Mouse (Mus musculus): ENCODE data around the gene S100a7a. TPM values are rescaled to one million over a fixed set of nuclear protein-coding genes. Genes with fewer than 3 reads are reported as not detected.

The S100a7a gene
- polyA plus RNA-seq, 1 experiment = 0.37 TPM

- TF ChIP-seq E2F4 (IDR thresholded peaks at IDR 0.05; ENCODE audit: insufficient read depth) = no peak
- no peak for TF ChIP-seq TCF12 (IDR thresholded peaks at IDR 0.05; ENCODE audit: insufficient read depth, poor library complexity, severe bottlenecking)
- TF ChIP-seq MYOG (IDR thresholded peaks at IDR 0.05; ENCODE audit: control insufficient read depth in 1 of 3, insufficient read depth in 1 of 3, insufficient read length in 2 of 3, low read depth in 2 of 3) = no peak
- peak; percentile 28 for TF ChIP-seq POLR2A (IDR thresholded peaks at IDR 0.05; ENCODE audit: insufficient read length, low read depth)
- no peak for TF ChIP-seq CEBPB (IDR thresholded peaks at IDR 0.05; ENCODE audit: insufficient read depth, poor library complexity, severe bottlenecking)
- TF ChIP-seq MAX (IDR thresholded peaks at IDR 0.05; ENCODE audit: low read depth) = no peak
- TF ChIP-seq USF1 (IDR thresholded peaks at IDR 0.05; ENCODE audit: low read depth) = no peak
- TF ChIP-seq POLR2AphosphoS2 (IDR thresholded peaks at IDR 0.05; ENCODE audit: insufficient read length, low read depth) = peak; percentile 36
- TF ChIP-seq MYOD1 (IDR thresholded peaks at IDR 0.05; ENCODE audit: control insufficient read depth in 1 of 3, insufficient read length in 2 of 3, low read depth in 2 of 3) = no peak
- no peak for TF ChIP-seq REST (IDR thresholded peaks at IDR 0.05; ENCODE audit: insufficient read depth, insufficient read length)
- TF ChIP-seq SRF (IDR thresholded peaks at IDR 0.05; ENCODE audit: control insufficient read depth, insufficient read length, low read depth) = no peak
- no peaks in the 10 kb centered on the region for H3K27me3 ChIP-seq (ENCODE audit: control insufficient read depth, insufficient read depth, insufficient read length)
Observed at GRCm38 (mm10) chr3:90607361-90607760, 46.5 kb upstream of the S100a7a start.

GRCm38 (mm10) chr3:90608223-90608622 lies 45.6 kb upstream of the S100a7a start, which contains the start of gene S100a5:
TSS of gene S100a5 (plus strand) at chr3:90608523.
- no peak within 1 kb of the TSS for H3ac ChIP-seq (ENCODE audit: control insufficient read depth, insufficient read length)
- no peak within 1 kb of the TSS for H3K4me3 ChIP-seq
- H3K79me2 ChIP-seq (ENCODE audit: control insufficient read depth, insufficient read depth) = peaks cover 27% of the 10 kb centered on the region

More at GRCm38 (mm10) chr3:90607361-90607760, 46.5 kb upstream of the S100a7a start:
- Histone ChIP-seq H3K4me3 (no peak overlapping the region), H3K36me3 (ENCODE audit: control insufficient read depth, insufficient read depth) (no peaks in the 10 kb centered on the region), H3K4me2 (ENCODE audit: low read depth) (no peak overlapping the region), H3ac (ENCODE audit: control insufficient read depth, insufficient read length) (no peak overlapping the region), H3K79me2 (ENCODE audit: control insufficient read depth, insufficient read depth) (peaks cover 31% of the 10 kb centered on the region)

DNA sequence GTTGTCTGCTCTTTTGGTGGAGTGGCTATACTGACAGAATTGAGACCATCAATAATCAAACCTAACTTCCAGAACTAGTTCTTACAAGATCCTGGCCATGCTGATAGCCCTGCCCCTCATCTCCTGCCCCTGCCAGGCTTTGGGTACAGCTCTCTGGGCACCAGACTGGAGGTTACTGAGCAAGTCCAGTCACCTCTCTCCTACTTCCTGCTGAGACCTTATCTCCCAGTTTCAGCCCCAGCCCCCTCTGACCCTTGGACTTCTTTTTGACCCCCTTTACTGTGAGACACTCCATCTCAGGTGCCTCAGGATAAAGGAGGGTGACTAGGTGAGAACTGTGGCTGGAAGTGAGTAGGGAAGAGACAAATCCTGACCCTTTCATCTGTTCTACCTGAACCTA lies 44.7 kb upstream of the S100a7a start:
- Histone ChIP-seq H3K27me3 (ENCODE audit: control insufficient read depth, insufficient read depth, insufficient read length) (no peaks in the 10 kb centered on the region), H3K36me3 (ENCODE audit: control insufficient read depth, insufficient read depth) (peaks cover 4% of the 10 kb centered on the region), H3K4me3 (no peak overlapping the region), H3K4me2 (ENCODE audit: low read depth) (no peak overlapping the region), H3ac (ENCODE audit: control insufficient read depth, insufficient read length) (no peak overlapping the region), H3K79me2 (ENCODE audit: control insufficient read depth, insufficient read depth) (peaks cover 29% of the 10 kb centered on the region)
- TF ChIP-seq CEBPB (IDR thresholded peaks at IDR 0.05; ENCODE audit: insufficient read depth, poor library complexity, severe bottlenecking) = no peak
- TF ChIP-seq USF1 (IDR thresholded peaks at IDR 0.05; ENCODE audit: low read depth) = no peak
- TF ChIP-seq TCF3 (IDR thresholded peaks at IDR 0.05; ENCODE audit: insufficient read length, low read depth) = no peak
- no peak for TF ChIP-seq REST (IDR thresholded peaks at IDR 0.05; ENCODE audit: insufficient read depth, insufficient read length)
- TF ChIP-seq MAX (IDR thresholded peaks at IDR 0.05; ENCODE audit: low read depth) = no peak
- no peak for TF ChIP-seq MYOD1 (IDR thresholded peaks at IDR 0.05; ENCODE audit: control insufficient read depth in 1 of 3, insufficient read length in 2 of 3, low read depth in 2 of 3)
- no peak for TF ChIP-seq TCF12 (IDR thresholded peaks at IDR 0.05; ENCODE audit: insufficient read depth, poor library complexity, severe bottlenecking)
- TF ChIP-seq SRF (IDR thresholded peaks at IDR 0.05; ENCODE audit: control insufficient read depth, insufficient read length, low read depth) = no peak

More at GRCm38 (mm10) chr3:90608223-90608622, 45.6 kb upstream of the S100a7a start, which contains the start of gene S100a5:
- Histone ChIP-seq H3K27me3 (ENCODE audit: control insufficient read depth, insufficient read depth, insufficient read length) (no peaks in the 10 kb centered on the region), H3K36me3 (ENCODE audit: control insufficient read depth, insufficient read depth) (no peaks in the 10 kb centered on the region), H3K4me2 (ENCODE audit: low read depth) (no peak within 1 kb of the TSS)
- TF ChIP-seq SRF (IDR thresholded peaks at IDR 0.05; ENCODE audit: control insufficient read depth, insufficient read length, low read depth) (no peak), USF1 (IDR thresholded peaks at IDR 0.05; ENCODE audit: low read depth) (no peak), MYOG (IDR thresholded peaks at IDR 0.05; ENCODE audit: control insufficient read depth in 1 of 3, insufficient read depth in 1 of 3, insufficient read length in 2 of 3, low read depth in 2 of 3) (no peak), E2F4 (IDR thresholded peaks at IDR 0.05; ENCODE audit: insufficient read depth) (no peak), TCF3 (IDR thresholded peaks at IDR 0.05; ENCODE audit: insufficient read length, low read depth) (no peak), MYOD1 (IDR thresholded peaks at IDR 0.05; ENCODE audit: control insufficient read depth in 1 of 3, insufficient read length in 2 of 3, low read depth in 2 of 3) (no peak), TCF12 (IDR thresholded peaks at IDR 0.05; ENCODE audit: insufficient read depth, poor library complexity, severe bottlenecking) (no peak), POLR2A (IDR thresholded peaks at IDR 0.05; ENCODE audit: insufficient read length, low read depth) (no peak), POLR2AphosphoS2 (IDR thresholded peaks at IDR 0.05; ENCODE audit: insufficient read length, low read depth) (no peak), CEBPB (IDR thresholded peaks at IDR 0.05; ENCODE audit: insufficient read depth, poor library complexity, severe bottlenecking) (no peak), MAX (IDR thresholded peaks at IDR 0.05; ENCODE audit: low read depth) (no peak), REST (IDR thresholded peaks at IDR 0.05; ENCODE audit: insufficient read depth, insufficient read length) (no peak)

- peaks cover 29% of the 10 kb centered on the region for H3K79me2 ChIP-seq (ENCODE audit: control insufficient read depth, insufficient read depth)
- H3K4me3 ChIP-seq = peak overlapping the region; percentile 99
- H3K4me2 ChIP-seq (ENCODE audit: low read depth) = peak overlapping the region; percentile 90
- H3K36me3 ChIP-seq (ENCODE audit: control insufficient read depth, insufficient read depth) = peaks cover 24% of the 10 kb centered on the region
- no peaks in the 10 kb centered on the region for H3K27me3 ChIP-seq (ENCODE audit: control insufficient read depth, insufficient read depth, insufficient read length)
- no peak overlapping the region for H3ac ChIP-seq (ENCODE audit: control insufficient read depth, insufficient read length)
- TF ChIP-seq MYOG (IDR thresholded peaks at IDR 0.05; ENCODE audit: control insufficient read depth in 1 of 3, insufficient read depth in 1 of 3, insufficient read length in 2 of 3, low read depth in 2 of 3) (no peak), SRF (IDR thresholded peaks at IDR 0.05; ENCODE audit: control insufficient read depth, insufficient read length, low read depth) (no peak), USF1 (IDR thresholded peaks at IDR 0.05; ENCODE audit: low read depth) (no peak), TCF3 (IDR thresholded peaks at IDR 0.05; ENCODE audit: insufficient read length, low read depth) (no peak), MAX (IDR thresholded peaks at IDR 0.05; ENCODE audit: low read depth) (no peak), CEBPB (IDR thresholded peaks at IDR 0.05; ENCODE audit: insufficient read depth, poor library complexity, severe bottlenecking) (no peak), MYOD1 (IDR thresholded peaks at IDR 0.05; ENCODE audit: control insufficient read depth in 1 of 3, insufficient read length in 2 of 3, low read depth in 2 of 3) (no peak), POLR2A (IDR thresholded peaks at IDR 0.05; ENCODE audit: insufficient read length, low read depth) (no peak), TCF12 (IDR thresholded peaks at IDR 0.05; ENCODE audit: insufficient read depth, poor library complexity, severe bottlenecking) (no peak), REST (IDR thresholded peaks at IDR 0.05; ENCODE audit: insufficient read depth, insufficient read length) (no peak), E2F4 (IDR thresholded peaks at IDR 0.05; ENCODE audit: insufficient read depth) (no peak), POLR2AphosphoS2 (IDR thresholded peaks at IDR 0.05; ENCODE audit: insufficient read length, low read depth) (no peak)
Observed at GRCm38 (mm10) chr3:90611494-90611893, 42.3 kb upstream of the S100a7a start.
